Mouse (Mus musculus): ENCODE results near the gene Cd40.

The Cd40 gene

DNA sequence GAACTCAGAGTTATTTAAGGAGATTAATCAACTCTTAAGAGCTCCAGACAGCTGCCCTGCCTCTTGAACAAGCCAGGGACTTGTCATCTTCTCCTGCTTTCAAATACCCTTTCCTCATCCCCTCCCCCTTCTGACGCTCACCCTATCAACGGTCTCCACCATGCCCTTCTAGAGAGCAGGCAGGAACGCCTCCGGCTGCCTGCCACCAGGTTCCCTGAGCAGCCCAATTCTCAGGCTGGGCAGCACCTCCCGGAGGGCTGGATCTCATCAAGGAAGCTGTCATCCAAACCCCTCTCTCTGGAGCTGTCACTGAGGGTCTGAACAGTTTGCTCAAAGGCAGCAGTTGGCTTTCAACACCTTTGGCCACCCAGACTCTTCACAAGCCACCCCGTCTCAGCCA lies 45.3 kb downstream of the Cd40 start:
- no peak for DNase-seq (ENCODE audit: inconsistent ontology term)

DNA sequence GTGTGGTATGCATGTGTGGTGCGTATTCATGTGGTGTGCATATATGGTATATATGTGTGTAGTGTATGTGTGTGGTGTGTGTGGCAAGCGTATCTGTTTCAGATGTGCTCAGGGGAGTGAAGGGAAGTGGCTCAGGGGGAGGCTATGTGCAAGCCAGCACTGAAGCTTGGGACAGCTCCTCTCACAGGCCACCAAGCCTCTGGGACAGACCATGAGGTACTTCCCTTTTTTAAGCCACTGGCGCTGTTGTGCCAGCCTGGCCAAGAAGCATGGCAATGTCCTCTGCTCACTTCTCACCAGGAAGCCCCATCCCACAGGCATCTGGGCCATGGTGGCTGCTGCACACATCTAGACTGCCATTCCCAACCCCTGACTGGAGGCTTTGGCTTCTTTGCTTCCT lies 47.5 kb downstream of the Cd40 start:
- DNase-seq (ENCODE audit: inconsistent ontology term) = no peak

DNA sequence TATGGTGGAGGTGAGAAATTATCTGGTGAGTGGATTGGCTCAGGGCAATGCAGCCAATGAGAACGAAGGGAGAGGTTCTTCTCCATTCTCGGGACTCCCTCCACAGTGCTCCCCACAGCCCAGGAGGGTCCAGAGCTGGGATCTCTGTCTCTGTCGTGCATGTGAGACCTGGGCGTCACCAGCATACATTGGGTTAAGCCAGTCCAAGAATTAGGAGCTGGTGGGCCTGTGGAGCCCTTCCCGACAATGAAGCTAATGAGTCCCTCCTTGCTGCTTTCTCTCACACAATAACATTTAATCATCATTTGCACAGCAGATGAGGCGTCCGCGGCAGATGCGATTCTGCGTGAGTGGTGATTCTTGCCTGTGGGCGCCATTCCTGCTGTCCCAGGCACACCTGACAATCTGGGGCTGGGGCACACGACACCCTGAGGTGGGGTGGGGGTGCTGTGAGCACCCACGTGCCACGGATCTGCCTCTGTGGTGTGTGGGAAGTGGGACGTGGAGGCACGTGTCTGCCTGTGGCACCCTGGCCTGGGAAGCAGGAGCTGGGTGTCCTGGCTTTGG lies 50.2 kb downstream of the Cd40 start:
- DNase-seq (ENCODE audit: inconsistent ontology term) = no peak

DNA sequence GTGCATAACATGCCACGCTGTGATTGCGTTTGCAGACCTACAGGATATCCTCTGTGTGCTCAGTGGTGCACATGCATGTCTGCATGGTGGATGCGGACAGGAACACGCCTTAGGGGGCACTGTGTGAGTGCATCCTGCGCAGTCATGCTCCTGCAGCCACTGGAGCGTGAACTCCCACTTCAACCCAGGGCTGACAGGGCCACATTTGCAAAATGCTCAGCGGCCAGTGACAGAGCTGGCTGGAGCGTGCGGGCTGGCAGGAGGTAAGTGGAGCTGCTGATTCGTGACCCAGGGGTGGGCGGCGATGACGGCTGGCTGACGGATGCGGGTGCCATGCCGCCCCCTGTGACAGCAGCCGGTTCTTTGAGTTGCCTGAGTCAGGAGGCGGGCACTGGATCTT lies 51.2 kb downstream of the Cd40 start:
- peak; percentile 51 for DNase-seq (ENCODE audit: inconsistent ontology term)

DNA sequence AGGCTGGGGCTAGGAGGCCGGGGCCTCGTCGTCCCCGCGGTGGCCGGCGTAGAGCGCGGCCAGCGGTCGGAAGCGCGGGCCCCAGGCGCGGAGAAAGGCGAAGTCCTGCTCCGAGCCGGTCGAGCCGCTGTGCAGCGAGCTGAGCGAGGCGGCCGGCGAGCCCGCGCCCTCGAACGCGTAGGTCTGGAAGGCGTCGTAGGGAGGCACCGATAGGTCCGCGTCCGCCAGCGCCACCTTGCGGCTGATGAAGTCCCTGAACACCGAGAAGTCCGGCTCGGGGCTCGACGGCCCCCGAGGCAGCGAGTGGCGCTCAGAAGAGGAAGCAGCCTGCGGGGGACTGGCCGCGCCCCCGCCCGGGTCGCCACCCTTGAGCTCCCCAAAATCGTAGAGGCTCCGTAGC lies 56.7 kb downstream of the Cd40 start:
- peak; percentile 76 for DNase-seq (ENCODE audit: inconsistent ontology term)

DNA sequence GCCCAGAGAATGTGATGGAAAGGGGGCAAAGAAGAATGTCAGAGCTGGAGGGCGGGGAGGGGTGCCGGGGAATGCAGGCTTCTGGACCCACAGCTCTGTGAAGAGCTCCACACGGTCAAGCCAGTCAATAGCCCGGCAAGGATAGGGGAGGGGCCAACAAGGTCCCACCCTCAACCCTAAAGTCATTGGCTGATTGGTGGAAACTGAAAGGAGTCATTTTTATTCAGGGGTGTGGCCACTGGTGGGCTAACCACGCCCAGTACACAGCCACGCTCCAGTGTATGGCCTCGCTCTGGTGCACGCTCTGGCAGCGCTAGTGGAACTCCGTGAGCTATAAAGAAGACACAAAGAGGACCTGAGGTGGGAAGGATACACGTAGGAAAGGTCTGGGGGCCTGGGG lies 58.3 kb downstream of the Cd40 start:
- DNase-seq (ENCODE audit: inconsistent ontology term) = no peak

DNA sequence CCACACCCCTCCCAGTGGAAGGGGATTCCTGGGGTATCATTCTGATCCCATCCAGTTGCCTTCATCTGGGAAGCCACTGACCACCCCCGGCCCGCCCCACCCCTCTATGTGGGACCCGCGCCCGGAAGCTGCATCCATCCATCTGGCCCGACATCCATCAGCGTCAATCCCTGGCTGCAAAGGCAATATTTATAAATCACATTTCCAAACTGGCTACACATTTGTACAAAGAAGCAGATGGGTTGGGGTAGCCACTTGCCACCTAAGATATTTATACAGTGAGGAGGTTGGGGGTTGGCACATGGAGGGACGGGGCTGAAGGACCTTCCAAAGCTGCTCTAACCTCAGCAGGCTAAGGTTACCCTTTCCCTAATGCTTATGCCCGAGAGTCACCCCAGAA lies 65.3 kb downstream of the Cd40 start:
- no peak for DNase-seq (ENCODE audit: inconsistent ontology term)

DNA sequence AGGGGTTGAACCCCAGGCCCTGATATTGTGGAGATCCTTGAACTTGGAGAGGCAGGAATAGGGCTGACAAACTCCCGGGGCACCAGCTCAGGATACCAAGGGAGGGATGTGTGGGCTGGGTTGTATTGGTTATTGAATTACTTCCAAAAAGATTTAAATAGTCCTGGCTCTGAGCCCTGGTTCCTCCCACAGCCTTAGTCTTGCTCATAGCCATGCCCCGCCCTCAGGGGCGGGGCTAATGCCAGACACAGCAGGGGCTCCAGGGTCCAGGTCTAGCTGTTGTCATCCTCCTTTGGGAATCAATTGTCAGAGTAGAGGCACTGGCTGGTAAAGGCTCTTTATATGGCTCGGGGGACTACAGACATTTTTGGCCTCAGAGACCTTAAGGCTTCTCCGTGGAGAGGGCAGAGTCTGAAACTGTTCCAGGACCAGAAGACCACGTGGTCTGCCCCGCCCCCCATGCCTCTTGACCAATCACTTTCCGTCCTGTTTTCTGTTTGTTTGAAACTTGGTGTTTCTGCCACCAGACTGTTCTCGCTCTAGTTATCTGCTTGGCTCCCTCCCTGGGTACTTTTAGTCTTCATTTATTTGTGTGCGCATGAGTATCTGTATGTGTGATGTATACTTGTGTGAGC lies 65.9 kb downstream of the Cd40 start:
- DNase-seq (ENCODE audit: inconsistent ontology term) = peak; percentile 66
